Mouse (Mus musculus): Measurements from ENCODE around the gene Hsp90ab1. TPM values are rescaled to one million over a fixed set of nuclear protein-coding genes. Genes with fewer than 3 reads are reported as not detected.

Gene Hsp90ab1
- polyA plus RNA-seq, 2 experiments, result 951 to 1,382 TPM

- H3K27ac ChIP-seq (replicated peaks; ENCODE audit: low read depth, low read length), result no peak overlapping the region
- 5% methylated on average over 14 of the region's 14 CpGs for WGBS
These were observed 17.0 kb downstream of the Hsp90ab1 start for GRCm38 (mm10) chr17:45556107-45556489.

GRCm38 (mm10) chr17:45555452-45556106 lies 17.5 kb downstream of the Hsp90ab1 start, which contains the start of gene Nfkbie:
Gene Nfkbie, plus strand, starts transcription at chr17:45555703.
- H3K27ac ChIP-seq (replicated peaks; ENCODE audit: low read depth, low read length), result no peak within 1 kb of the TSS
- WGBS, result 1% methylated on average over 42 of the region's 45 CpGs
- no peaks in the 10 kb centered on the region for H3K36me3 ChIP-seq (ENCODE audit: control insufficient read depth, insufficient read depth, low read length)
- H3K4me3 ChIP-seq (replicated peaks; ENCODE audit: low read length), result peak within 1 kb of the TSS; percentile 46
- ATAC-seq (ENCODE audit: low FRiP score, low read depth), result peak; percentile 80
- peak within 1 kb of the TSS; percentile 56 for H3K9ac ChIP-seq (ENCODE audit: low read depth, low read length, severe bottlenecking)
- TF ChIP-seq POLR2A (IDR thresholded peaks at IDR 0.05; ENCODE audit: borderline replicate concordance, extremely low read depth, insufficient read depth, insufficient read length), result no peak
- peak within 1 kb of the TSS; percentile 92 for H3K4me2 ChIP-seq (replicated peaks; ENCODE audit: low read depth, low read length, severe bottlenecking)
- H3K4me1 ChIP-seq (ENCODE audit: control insufficient read depth, insufficient read depth, low read length), result peaks cover 12% of the 10 kb centered on the region
- no peaks in the 10 kb centered on the region for H3K9me3 ChIP-seq (ENCODE audit: control insufficient read depth, low read length)
- no peaks in the 10 kb centered on the region for H3K27me3 ChIP-seq (ENCODE audit: control insufficient read depth, insufficient read depth, low read length)
- DNase-seq (ENCODE audit: low spot score), result peak; percentile 93

More at GRCm38 (mm10) chr17:45556107-45556489, 17.0 kb downstream of the Hsp90ab1 start:
- no peaks in the 10 kb centered on the region for H3K27me3 ChIP-seq (ENCODE audit: control insufficient read depth, insufficient read depth, low read length)
- H3K4me2 ChIP-seq (replicated peaks; ENCODE audit: low read depth, low read length, severe bottlenecking), result peak overlapping the region; percentile 92
- H3K9me3 ChIP-seq (ENCODE audit: control insufficient read depth, low read length), result no peaks in the 10 kb centered on the region
- peak overlapping the region; percentile 56 for H3K9ac ChIP-seq (ENCODE audit: low read depth, low read length, severe bottlenecking)
- no peak for ATAC-seq (ENCODE audit: low FRiP score, low read depth)
- peaks cover 12% of the 10 kb centered on the region for H3K4me1 ChIP-seq (ENCODE audit: control insufficient read depth, insufficient read depth, low read length)
- peak overlapping the region; percentile 46 for H3K4me3 ChIP-seq (replicated peaks; ENCODE audit: low read length)
- H3K36me3 ChIP-seq (ENCODE audit: control insufficient read depth, insufficient read depth, low read length), result no peaks in the 10 kb centered on the region
- TF ChIP-seq POLR2A (IDR thresholded peaks at IDR 0.05; ENCODE audit: borderline replicate concordance, extremely low read depth, insufficient read depth, insufficient read length), result no peak
- no peak for DNase-seq (ENCODE audit: low spot score)

GRCm38 (mm10) chr17:45554420-45554819 lies 18.7 kb downstream of the Hsp90ab1 start:
- WGBS, result 56% methylated on average over 1 of the region's 1 CpGs
- Histone ChIP-seq H3K4me3 (replicated peaks; ENCODE audit: low read length) (no peak overlapping the region), H3K27me3 (ENCODE audit: control insufficient read depth, insufficient read depth, low read length) (no peaks in the 10 kb centered on the region), H3K36me3 (ENCODE audit: control insufficient read depth, insufficient read depth, low read length) (no peaks in the 10 kb centered on the region), H3K4me1 (ENCODE audit: control insufficient read depth, insufficient read depth, low read length) (peaks cover 14% of the 10 kb centered on the region), H3K9me3 (ENCODE audit: control insufficient read depth, low read length) (no peaks in the 10 kb centered on the region), H3K27ac (replicated peaks; ENCODE audit: low read depth, low read length) (no peak overlapping the region), H3K4me2 (replicated peaks; ENCODE audit: low read depth, low read length, severe bottlenecking) (no peak overlapping the region), H3K9ac (ENCODE audit: low read depth, low read length, severe bottlenecking) (no peak overlapping the region)
- DNase-seq (ENCODE audit: low spot score) (no peak), ATAC-seq (ENCODE audit: low FRiP score, low read depth) (no peak)
- TF ChIP-seq POLR2A (IDR thresholded peaks at IDR 0.05; ENCODE audit: borderline replicate concordance, extremely low read depth, insufficient read depth, insufficient read length), result no peak

- 82% methylated on average over 3 of the region's 3 CpGs for whole genome bisulfite sequencing
- Histone ChIP-seq H3K9me3 (ENCODE audit: control insufficient read depth, low read length) (no peaks in the 10 kb centered on the region), H3K27me3 (ENCODE audit: control insufficient read depth, insufficient read depth, low read length) (no peaks in the 10 kb centered on the region), H3K4me1 (ENCODE audit: control insufficient read depth, insufficient read depth, low read length) (peaks cover 18% of the 10 kb centered on the region), H3K27ac (replicated peaks; ENCODE audit: low read depth, low read length) (no peak overlapping the region), H3K36me3 (ENCODE audit: control insufficient read depth, insufficient read depth, low read length) (no peaks in the 10 kb centered on the region), H3K9ac (ENCODE audit: low read depth, low read length, severe bottlenecking) (no peak overlapping the region), H3K4me2 (replicated peaks; ENCODE audit: low read depth, low read length, severe bottlenecking) (no peak overlapping the region), H3K4me3 (replicated peaks; ENCODE audit: low read length) (no peak overlapping the region)
- DNase-seq (ENCODE audit: low spot score) (no peak), ATAC-seq (ENCODE audit: low FRiP score, low read depth) (no peak)
- no peak for TF ChIP-seq POLR2A (IDR thresholded peaks at IDR 0.05; ENCODE audit: borderline replicate concordance, extremely low read depth, insufficient read depth, insufficient read length)
These were observed 20.0 kb downstream of the Hsp90ab1 start for GRCm38 (mm10) chr17:45553065-45553464.

- 7% methylated on average over 8 of the region's 8 CpGs for WGBS
- Histone ChIP-seq H3K27me3 (ENCODE audit: control insufficient read depth, insufficient read depth, low read length) (peaks cover 9% of the 10 kb centered on the region), H3K4me1 (ENCODE audit: control insufficient read depth, insufficient read depth, low read length) (peaks cover 14% of the 10 kb centered on the region), H3K4me3 (replicated peaks; ENCODE audit: low read length) (no peak overlapping the region), H3K9me3 (ENCODE audit: control insufficient read depth, low read length) (no peaks in the 10 kb centered on the region), H3K36me3 (ENCODE audit: control insufficient read depth, insufficient read depth, low read length) (no peaks in the 10 kb centered on the region), H3K4me2 (replicated peaks; ENCODE audit: low read depth, low read length, severe bottlenecking) (no peak overlapping the region), H3K9ac (ENCODE audit: low read depth, low read length, severe bottlenecking) (no peak overlapping the region), H3K27ac (replicated peaks; ENCODE audit: low read depth, low read length) (no peak overlapping the region)
- no peak for TF ChIP-seq POLR2A (IDR thresholded peaks at IDR 0.05; ENCODE audit: borderline replicate concordance, extremely low read depth, insufficient read depth, insufficient read length)
- peak; percentile 74 for DNase-seq (ENCODE audit: low spot score)
- ATAC-seq (ENCODE audit: low FRiP score, low read depth), result peak; percentile 50; the same call in 1 of the 2 replicates
These were observed 21.1 kb downstream of the Hsp90ab1 start for GRCm38 (mm10) chr17:45551816-45552451.

Measured in limb, embryonic 14.5 days (tissue).